Mouse (Mus musculus) mouse trophoblast stem cell (cell line): Measurements from ENCODE around the gene Rabgef1.

Source experiments
- in situ Hi-C, 2 experiments: fragments of 300-500 bp; cut with MseI, MboI; formaldehyde crosslinking; loops; 2 replicates in 1 of 2; 3 replicates in 1 of 2; pipeline ENCODE4 v1.15.1; 2025

Gene Rabgef1

GRCm38 (mm10) chr5:130171956-130172601 lies 481 bp downstream of the Rabgef1 start:
- in situ Hi-C loops, result no loop called here

- in situ Hi-C loops, result no loop called here
These were observed 1.4 kb downstream of the Rabgef1 start for GRCm38 (mm10) chr5:130173012-130173411.

- in situ Hi-C loops, result no loop called here
These were observed 6.3 kb downstream of the Rabgef1 start for GRCm38 (mm10) chr5:130177871-130178270.

- in situ Hi-C loops, result no loop called here
These were observed 8.8 kb downstream of the Rabgef1 start for GRCm38 (mm10) chr5:130180362-130180761.

- in situ Hi-C loops, result no loop called here
These were observed 10.3 kb downstream of the Rabgef1 start for GRCm38 (mm10) chr5:130181740-130182540.

GRCm38 (mm10) chr5:130182541-130182821 lies 10.9 kb downstream of the Rabgef1 start:
- in situ Hi-C loops, result no loop called here

GRCm38 (mm10) chr5:130184193-130184856 lies 12.7 kb downstream of the Rabgef1 start:
- in situ Hi-C loops, result no loop called here

- in situ Hi-C loops, result no loop called here
These were observed 13.7 kb downstream of the Rabgef1 start for GRCm38 (mm10) chr5:130185312-130185711.

GRCm38 (mm10) chr5:130187383-130187782 lies 15.8 kb downstream of the Rabgef1 start:
- in situ Hi-C loops, result no loop called here

- in situ Hi-C loops, result no loop called here
These were observed 19.3 kb downstream of the Rabgef1 start for GRCm38 (mm10) chr5:130190909-130191308.

GRCm38 (mm10) chr5:130191865-130192264 lies 20.3 kb downstream of the Rabgef1 start:
- in situ Hi-C loops, result no loop called here

- in situ Hi-C loops, result no loop called here
These were observed 20.9 kb downstream of the Rabgef1 start for GRCm38 (mm10) chr5:130192356-130192944.

- in situ Hi-C loops, result no loop called here
These were observed 22.2 kb downstream of the Rabgef1 start for GRCm38 (mm10) chr5:130193760-130194159.

GRCm38 (mm10) chr5:130196307-130196706 lies 24.7 kb downstream of the Rabgef1 start:
- in situ Hi-C loops, result no loop called here

- in situ Hi-C loops, result no loop called here
These were observed 25.9 kb downstream of the Rabgef1 start for GRCm38 (mm10) chr5:130197454-130197853.

- in situ Hi-C loops, result no loop called here
These were observed 26.4 kb downstream of the Rabgef1 start for GRCm38 (mm10) chr5:130197981-130198380.

GRCm38 (mm10) chr5:130200233-130201029 lies 28.8 kb downstream of the Rabgef1 start:
- in situ Hi-C loops, result no loop called here

GRCm38 (mm10) chr5:130203948-130204347 lies 32.4 kb downstream of the Rabgef1 start:
- in situ Hi-C loops, result no loop called here

- in situ Hi-C loops, result no loop called here
These were observed 33.0 kb downstream of the Rabgef1 start for GRCm38 (mm10) chr5:130204560-130204959.

GRCm38 (mm10) chr5:130205441-130206023 lies 33.9 kb downstream of the Rabgef1 start:
- in situ Hi-C loops, result no loop called here

GRCm38 (mm10) chr5:130207299-130207698 lies 35.7 kb downstream of the Rabgef1 start:
- in situ Hi-C loops, result no loop called here
